Mouse (Mus musculus) CH12.LX (cell line): ENCODE measurements at regions not wholly inside any gene's neighbourhood (a gene's known extent, or its start where the extent isn't known, plus 50 kb on each side); places are given as distances from the start of the nearest gene placed in this dataset.

Experiments
- BHLHE40 ChIP-seq: IDR thresholded peaks from 2 replicates; pipeline ENCODE4 v1.6.1; 2011; ENCODE audit warnings: mild to moderate bottlenecking, low read depth, low read length, improper control_type of control experiment
- CTCF ChIP-seq, 2 experiments: IDR thresholded peaks in 1 of 2; conservative IDR thresholded peaks in 1 of 2; 2 replicates each; pipeline ENCODE4 v1.5.1; 2011 to 2012; ENCODE audit warnings: low read depth in 2 of 2, low read length in 2 of 2, improper control_type of control experiment in 1 of 2, inconsistent platforms in 1 of 2, mild to moderate bottlenecking in 1 of 2, moderate library complexity in 1 of 2
- ELF1 ChIP-seq: IDR thresholded peaks from 2 replicates; pipeline ENCODE4 v1.6.1; 2014; ENCODE audit warnings: low read depth, mild to moderate bottlenecking, inconsistent platforms, low read length, improper control_type of control experiment
- EP300 ChIP-seq: IDR thresholded peaks from 2 replicates; pipeline ENCODE4 v1.6.1; 2011; ENCODE audit warnings: low read length, improper control_type of control experiment
- ETS1 ChIP-seq: conservative IDR thresholded peaks from 2 replicates; pipeline ENCODE4 v1.6.1; 2012; ENCODE audit warnings: low read depth, mild to moderate bottlenecking, inconsistent platforms, low read length, improper control_type of control experiment, moderate library complexity
- GABPA ChIP-seq: IDR thresholded peaks from 2 replicates; pipeline ENCODE4 v1.6.1; 2012; ENCODE audit warnings: low read depth, low read length, improper control_type of control experiment, inconsistent platforms; ENCODE audit not compliant: insufficient replicate concordance
- MAFK ChIP-seq: IDR thresholded peaks from 2 replicates; pipeline ENCODE4 v1.6.1; 2011; ENCODE audit warnings: low read length, improper control_type of control experiment; ENCODE audit not compliant: insufficient replicate concordance
- MAX ChIP-seq: IDR thresholded peaks from 2 replicates; pipeline ENCODE4 v1.6.1; 2011; ENCODE audit warnings: low read length, improper control_type of control experiment
- MYC ChIP-seq: IDR thresholded peaks from 2 replicates; pipeline ENCODE4 v1.6.1; 2011; ENCODE audit warnings: low read depth, mild to moderate bottlenecking, improper control_type of control experiment, low read length
- POLR2A ChIP-seq: IDR thresholded peaks from 2 replicates; pipeline ENCODE4 v1.6.1; 2011; ENCODE audit warnings: low read depth, mild to moderate bottlenecking, improper control_type of control experiment, low read length
- RCOR1 ChIP-seq: conservative IDR thresholded peaks from 2 replicates; pipeline ENCODE4 v1.6.1; 2012; ENCODE audit warnings: low read depth, mild to moderate bottlenecking, inconsistent platforms, low read length, improper control_type of control experiment
- SMC3 ChIP-seq: IDR thresholded peaks from 2 replicates; pipeline ENCODE4 v1.6.1; 2011; ENCODE audit warnings: low read depth, low read length, improper control_type of control experiment
- USF1 ChIP-seq: IDR thresholded peaks from 2 replicates; pipeline ENCODE4 v1.6.1; 2014; ENCODE audit warnings: low read depth, mild to moderate bottlenecking, inconsistent platforms, low read length, improper control_type of control experiment
- ZNF384 ChIP-seq: IDR thresholded peaks from 2 replicates; pipeline ENCODE4 v1.6.1; 2012; ENCODE audit warnings: low read depth, low read length, improper control_type of control experiment, inconsistent platforms

GRCm38 (mm10) chr2:147942591-147942990, 104.2 kb downstream of the Foxa2 start:
- TF ChIP-seq MAX (no peak), USF1 (no peak), CTCF (conservative IDR thresholded peaks at IDR 0.05 in 1 of 2, IDR thresholded peaks at IDR 0.05 in 1 of 2; ENCODE audit: low read depth in 2 of 2, low read length in 2 of 2) (no peak), BHLHE40 (no peak), ZNF384 (no peak), POLR2A (no peak), SMC3 (no peak), ETS1 (no peak), EP300 (no peak), ELF1 (no peak), MAFK (no peak), RCOR1 (no peak), GABPA (no peak), MYC (no peak)
